Mouse (Mus musculus): ENCODE measurements around the gene Aldh16a1. TPM values are rescaled to one million over a fixed set of nuclear protein-coding genes. Genes with fewer than 3 reads are reported as not detected.
"Not testable (repeated sequence)": the region's sequence is repeated elsewhere in the genome, so short reads cannot be mapped to it uniquely, and the experiment has no call there.

Aldh16a1 gene
- polyA plus RNA-seq, 1 experiment: 34.6 TPM

DNA sequence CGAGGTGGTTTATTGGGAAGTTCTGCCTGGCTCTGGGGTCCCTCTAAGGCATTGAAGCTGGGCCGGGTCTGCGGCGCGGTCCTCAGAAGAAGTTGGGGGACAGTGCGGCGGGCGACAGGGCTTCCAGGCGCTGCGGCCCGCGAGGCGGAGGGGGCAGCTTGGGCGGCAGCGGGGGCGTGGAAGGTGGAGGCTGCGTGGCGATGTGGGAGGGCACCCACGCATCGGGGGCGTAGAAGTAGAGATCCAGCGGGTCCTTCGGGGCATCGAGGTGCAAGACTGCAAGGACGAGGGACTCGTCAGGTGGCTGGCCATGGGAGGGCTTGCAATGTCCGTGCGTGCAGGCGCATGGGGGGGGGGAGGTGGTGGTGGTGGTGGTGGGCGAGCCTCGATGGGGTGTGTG, 22.0 kb upstream of the Aldh16a1 start:
- TF ChIP-seq FOSL1 (IDR thresholded peaks at IDR 0.05; ENCODE audit: insufficient read depth, low read length, poor library complexity, severe bottlenecking): no peak
- TF ChIP-seq MYOD1 (IDR thresholded peaks at IDR 0.05; ENCODE audit: control insufficient read depth, insufficient read length, low read depth): no peak
- no peak for TF ChIP-seq MAX (IDR thresholded peaks at IDR 0.05)
- no peak for TF ChIP-seq USF1 (IDR thresholded peaks at IDR 0.05; ENCODE audit: low read depth)
- no peak for TF ChIP-seq CEBPB (IDR thresholded peaks at IDR 0.05; ENCODE audit: low read depth)
- TF ChIP-seq CTCF (IDR thresholded peaks at IDR 0.05; ENCODE audit: control insufficient read depth, insufficient read depth, insufficient read length): no peak
- TF ChIP-seq MYOG (IDR thresholded peaks at IDR 0.05; ENCODE audit: control insufficient read depth, extremely low read depth, insufficient read length): no peak
- no peak overlapping the region for H3K4me3 ChIP-seq (ENCODE audit: insufficient read depth, poor library complexity, severe bottlenecking)

DNA sequence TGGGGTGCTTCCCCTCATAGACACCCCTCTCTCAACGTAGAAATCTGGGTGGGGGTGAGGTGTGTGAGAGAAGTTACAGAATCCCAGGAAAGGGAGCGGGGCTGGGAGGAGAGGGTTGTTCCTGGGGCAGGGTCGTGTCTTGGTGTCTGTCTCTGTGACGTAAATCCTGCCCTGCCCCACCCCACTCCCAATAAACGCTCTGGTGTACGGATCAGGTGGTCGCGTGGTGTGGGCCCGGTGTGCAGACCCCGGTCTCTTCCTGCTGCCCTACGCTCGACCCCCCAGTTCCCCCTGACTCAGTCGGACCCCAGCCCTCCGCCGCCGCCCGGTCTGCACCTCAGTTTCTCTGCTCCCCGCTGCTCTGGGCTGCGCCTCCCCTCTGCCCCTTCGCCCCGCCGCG, 21.5 kb upstream of the Aldh16a1 start:
- H3K27me3 ChIP-seq (ENCODE audit: control insufficient read depth, insufficient read depth, insufficient read length): peaks cover 59% of the 10 kb centered on the region
- no peaks in the 10 kb centered on the region for H3K79me2 ChIP-seq (ENCODE audit: control insufficient read depth, insufficient read depth)
- TF ChIP-seq USF1 (IDR thresholded peaks at IDR 0.05; ENCODE audit: low read depth): no peak
- H3ac ChIP-seq (ENCODE audit: control insufficient read depth, insufficient read length, low read depth): no peak overlapping the region
- H3K79me3 ChIP-seq (ENCODE audit: low read depth): no peaks in the 10 kb centered on the region
- H3K36me3 ChIP-seq (ENCODE audit: control insufficient read depth, insufficient read depth): no peaks in the 10 kb centered on the region
- no peak overlapping the region for H3K4me3 ChIP-seq (ENCODE audit: insufficient read depth, poor library complexity, severe bottlenecking)

More for the DNA sequence above, 22.0 kb upstream of the Aldh16a1 start:
- Histone ChIP-seq H3ac (ENCODE audit: control insufficient read depth, insufficient read length, low read depth) (no peak overlapping the region), H3K36me3 (ENCODE audit: control insufficient read depth, insufficient read depth) (no peaks in the 10 kb centered on the region), H3K79me2 (ENCODE audit: control insufficient read depth, insufficient read depth) (no peaks in the 10 kb centered on the region), H3K27me3 (ENCODE audit: control insufficient read depth, insufficient read depth, insufficient read length) (peaks cover 63% of the 10 kb centered on the region), H3K79me3 (ENCODE audit: low read depth) (no peaks in the 10 kb centered on the region)

DNA sequence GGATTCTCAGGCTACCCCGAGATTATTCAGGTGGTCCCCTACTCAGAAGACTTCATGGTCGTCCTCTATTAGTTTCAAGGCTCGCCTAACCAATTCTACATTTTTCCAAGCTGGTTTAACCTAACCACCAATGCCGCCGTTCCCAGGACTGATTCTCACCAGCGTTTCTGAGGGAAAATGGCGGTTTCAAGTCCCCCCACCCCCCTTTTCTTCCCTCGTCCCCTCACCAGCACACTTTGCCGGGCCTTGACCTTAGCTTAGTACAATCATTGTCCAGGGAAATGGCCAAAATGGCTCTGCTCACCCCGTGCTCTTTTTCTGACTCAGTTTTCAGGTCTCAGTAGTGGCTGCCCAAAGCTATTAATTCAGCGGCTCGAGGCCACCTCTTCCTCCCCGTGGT, 21.0 kb upstream of the Aldh16a1 start:
- H3K79me3 ChIP-seq (ENCODE audit: low read depth): no peaks in the 10 kb centered on the region
- H3K27me3 ChIP-seq (ENCODE audit: control insufficient read depth, insufficient read depth, insufficient read length): peaks cover 54% of the 10 kb centered on the region
- no peak overlapping the region for H3K4me3 ChIP-seq (ENCODE audit: insufficient read depth, poor library complexity, severe bottlenecking)
- no peaks in the 10 kb centered on the region for H3K79me2 ChIP-seq (ENCODE audit: control insufficient read depth, insufficient read depth)
- no peaks in the 10 kb centered on the region for H3K36me3 ChIP-seq (ENCODE audit: control insufficient read depth, insufficient read depth)
- H3ac ChIP-seq (ENCODE audit: control insufficient read depth, insufficient read length, low read depth): no peak overlapping the region
- TF ChIP-seq CTCF (IDR thresholded peaks at IDR 0.05; ENCODE audit: control insufficient read depth, insufficient read depth, insufficient read length): no peak
- no peak for TF ChIP-seq MYOD1 (IDR thresholded peaks at IDR 0.05; ENCODE audit: control insufficient read depth, insufficient read length, low read depth)
- TF ChIP-seq FOSL1 (IDR thresholded peaks at IDR 0.05; ENCODE audit: insufficient read depth, low read length, poor library complexity, severe bottlenecking): no peak

- no peaks in the 10 kb centered on the region for H3K36me3 ChIP-seq (ENCODE audit: control insufficient read depth, insufficient read depth)
- no peaks in the 10 kb centered on the region for H3K79me3 ChIP-seq (ENCODE audit: low read depth)
- TF ChIP-seq CEBPB (IDR thresholded peaks at IDR 0.05; ENCODE audit: low read depth) (no peak), USF1 (IDR thresholded peaks at IDR 0.05; ENCODE audit: low read depth) (no peak), MYOD1 (IDR thresholded peaks at IDR 0.05; ENCODE audit: control insufficient read depth, insufficient read length, low read depth) (no peak), MYOG (IDR thresholded peaks at IDR 0.05; ENCODE audit: control insufficient read depth, extremely low read depth, insufficient read length) (no peak), FOSL1 (IDR thresholded peaks at IDR 0.05; ENCODE audit: insufficient read depth, low read length, poor library complexity, severe bottlenecking) (no peak), MAX (IDR thresholded peaks at IDR 0.05) (no peak)
- H3K27me3 ChIP-seq (ENCODE audit: control insufficient read depth, insufficient read depth, insufficient read length): peaks cover 51% of the 10 kb centered on the region
- H3ac ChIP-seq (ENCODE audit: control insufficient read depth, insufficient read length, low read depth): no peak overlapping the region
- H3K79me2 ChIP-seq (ENCODE audit: control insufficient read depth, insufficient read depth): no peaks in the 10 kb centered on the region
- H3K4me3 ChIP-seq (ENCODE audit: insufficient read depth, poor library complexity, severe bottlenecking): no peak overlapping the region
These were observed 20.3 kb upstream of the Aldh16a1 start for GRCm38 (mm10) chr7:45174567-45175280.

DNA sequence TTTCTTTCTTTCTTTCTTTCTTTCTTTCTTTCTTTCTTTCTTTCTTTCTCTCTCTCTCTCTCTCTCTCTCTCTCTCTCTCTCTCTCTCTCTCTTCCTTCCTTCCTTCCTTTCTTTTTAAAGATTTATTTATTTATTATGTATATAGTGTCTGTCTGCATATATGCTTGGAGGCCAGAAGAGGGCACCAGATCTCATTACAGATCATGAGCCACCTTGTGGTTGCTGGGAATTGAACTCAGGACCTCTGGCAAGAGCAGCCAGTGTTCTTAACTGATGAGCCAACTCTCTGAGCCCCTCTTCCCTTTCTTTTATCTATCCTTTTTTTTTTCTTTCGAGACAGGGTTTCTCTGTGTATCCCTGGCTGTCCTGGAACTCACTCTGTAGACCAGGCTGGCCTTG, 19.4 kb upstream of the Aldh16a1 start:
- H3K79me2 ChIP-seq (ENCODE audit: control insufficient read depth, insufficient read depth); H3K79me3 ChIP-seq (ENCODE audit: low read depth); H3ac ChIP-seq (ENCODE audit: control insufficient read depth, insufficient read length, low read depth); H3K4me3 ChIP-seq (ENCODE audit: insufficient read depth, poor library complexity, severe bottlenecking); H3K36me3 ChIP-seq (ENCODE audit: control insufficient read depth, insufficient read depth): not testable (repeated sequence)
- H3K27me3 ChIP-seq (ENCODE audit: control insufficient read depth, insufficient read depth, insufficient read length): peaks cover 50% of the 10 kb centered on the region

- H3K36me3 ChIP-seq (ENCODE audit: control insufficient read depth, insufficient read depth): no peaks in the 10 kb centered on the region
- no peaks in the 10 kb centered on the region for H3K79me3 ChIP-seq (ENCODE audit: low read depth)
- no peak overlapping the region for H3ac ChIP-seq (ENCODE audit: control insufficient read depth, insufficient read length, low read depth)
- H3K4me3 ChIP-seq (ENCODE audit: insufficient read depth, poor library complexity, severe bottlenecking): no peak overlapping the region
- H3K79me2 ChIP-seq (ENCODE audit: control insufficient read depth, insufficient read depth): no peaks in the 10 kb centered on the region
- H3K27me3 ChIP-seq (ENCODE audit: control insufficient read depth, insufficient read depth, insufficient read length): peaks cover 55% of the 10 kb centered on the region
- TF ChIP-seq FOSL1 (IDR thresholded peaks at IDR 0.05; ENCODE audit: insufficient read depth, low read length, poor library complexity, severe bottlenecking): no peak
- TF ChIP-seq MYOG (IDR thresholded peaks at IDR 0.05; ENCODE audit: control insufficient read depth, extremely low read depth, insufficient read length): no peak
- no peak for TF ChIP-seq MAX (IDR thresholded peaks at IDR 0.05)
- TF ChIP-seq CTCF (IDR thresholded peaks at IDR 0.05; ENCODE audit: control insufficient read depth, insufficient read depth, insufficient read length): no peak
- TF ChIP-seq CEBPB (IDR thresholded peaks at IDR 0.05; ENCODE audit: low read depth): no peak
- no peak for TF ChIP-seq USF1 (IDR thresholded peaks at IDR 0.05; ENCODE audit: low read depth)
- no peak for TF ChIP-seq MYOD1 (IDR thresholded peaks at IDR 0.05; ENCODE audit: control insufficient read depth, insufficient read length, low read depth)
These were observed 18.6 kb upstream of the Aldh16a1 start for GRCm38 (mm10) chr7:45172974-45173373.

Data from C2C12 (cell line).